Mouse (Mus musculus) E14TG2a.4 (cell line): ENCODE measurements around the gene Cdh15.

ENCODE experiments used
- H3K27me3 ChIP-seq: 2 replicates; pipeline ENCODE4 v1.6.1; 2014; ENCODE audit warnings: low read length, control low read depth; ENCODE audit not compliant: insufficient read depth
- H3K36me3 ChIP-seq: 2 replicates; pipeline ENCODE4 v1.6.1; 2014; ENCODE audit warnings: low read length, control low read depth; ENCODE audit not compliant: insufficient read depth
- H3K4me1 ChIP-seq: replicated peaks from 2 replicates; pipeline ENCODE4 v1.6.1; 2014; ENCODE audit warnings: low read depth, low read length, control low read depth
- H3K4me3 ChIP-seq: replicated peaks from 2 replicates; pipeline ENCODE4 v1.5.1; 2014; ENCODE audit warnings: mild to moderate bottlenecking, low read length
- H3K9me3 ChIP-seq: 2 replicates; pipeline ENCODE4 v1.6.1; 2014; ENCODE audit warnings: low read length, control low read depth
- CTCF ChIP-seq: conservative IDR thresholded peaks from 2 replicates; pipeline ENCODE4 v1.5.1; 2014; ENCODE audit warnings: low read length
- NANOG ChIP-seq: IDR thresholded peaks from 2 replicates; pipeline ENCODE4 v1.6.1; 2014; ENCODE audit warnings: borderline replicate concordance, low read length, mixed read lengths
- POU5F1 ChIP-seq: IDR thresholded peaks from 2 replicates; pipeline ENCODE4 v1.6.1; 2014; ENCODE audit warnings: low read length, borderline replicate concordance

The Cdh15 gene

GRCm38 (mm10) chr8:122864719-122865129 lies 17.0 kb downstream of the Cdh15 start:
- Histone ChIP-seq H3K36me3 (no peaks in the 10 kb centered on the region), H3K4me3 (no peak overlapping the region), H3K4me1 (peaks cover 8% of the 10 kb centered on the region), H3K27me3 (no peaks in the 10 kb centered on the region), H3K9me3 (peaks cover 43% of the 10 kb centered on the region)
- TF ChIP-seq POU5F1 (no peak), NANOG (no peak), CTCF (no peak)

GRCm38 (mm10) chr8:122865441-122865840 lies 17.7 kb downstream of the Cdh15 start:
- peaks cover 43% of the 10 kb centered on the region for H3K9me3 ChIP-seq
- no peak overlapping the region for H3K4me3 ChIP-seq
- no peaks in the 10 kb centered on the region for H3K36me3 ChIP-seq
- peaks cover 9% of the 10 kb centered on the region for H3K4me1 ChIP-seq
- TF ChIP-seq CTCF, result no peak
- TF ChIP-seq NANOG, result no peak
- no peak for TF ChIP-seq POU5F1
- H3K27me3 ChIP-seq, result no peaks in the 10 kb centered on the region

GRCm38 (mm10) chr8:122866231-122866630 lies 18.5 kb downstream of the Cdh15 start:
- no peaks in the 10 kb centered on the region for H3K27me3 ChIP-seq
- H3K4me1 ChIP-seq, result peaks cover 16% of the 10 kb centered on the region
- TF ChIP-seq CTCF, result no peak

GRCm38 (mm10) chr8:122867982-122868381 lies 20.2 kb downstream of the Cdh15 start:
- peaks cover 43% of the 10 kb centered on the region for H3K9me3 ChIP-seq
- H3K4me1 ChIP-seq, result peaks cover 30% of the 10 kb centered on the region
- H3K36me3 ChIP-seq, result no peaks in the 10 kb centered on the region
- TF ChIP-seq CTCF (no peak), POU5F1 (no peak), NANOG (no peak)
- H3K4me3 ChIP-seq, result no peak overlapping the region
- no peaks in the 10 kb centered on the region for H3K27me3 ChIP-seq

More at GRCm38 (mm10) chr8:122866231-122866630, 18.5 kb downstream of the Cdh15 start:
- H3K9me3 ChIP-seq, result peaks cover 43% of the 10 kb centered on the region
- H3K36me3 ChIP-seq, result no peaks in the 10 kb centered on the region
- H3K4me3 ChIP-seq, result no peak overlapping the region

GRCm38 (mm10) chr8:122870377-122870863 lies 22.7 kb downstream of the Cdh15 start:
- H3K4me3 ChIP-seq, result peak overlapping the region; percentile 77
- no peaks in the 10 kb centered on the region for H3K27me3 ChIP-seq
- no peak for TF ChIP-seq NANOG
- no peak for TF ChIP-seq POU5F1
- TF ChIP-seq CTCF, result no peak
- no peaks in the 10 kb centered on the region for H3K36me3 ChIP-seq
- H3K4me1 ChIP-seq, result peaks cover 30% of the 10 kb centered on the region
- peaks cover 19% of the 10 kb centered on the region for H3K9me3 ChIP-seq

GRCm38 (mm10) chr8:122871663-122872062 lies 23.9 kb downstream of the Cdh15 start:
- Histone ChIP-seq H3K36me3 (no peaks in the 10 kb centered on the region), H3K27me3 (no peaks in the 10 kb centered on the region), H3K4me1 (peaks cover 31% of the 10 kb centered on the region), H3K4me3 (no peak overlapping the region), H3K9me3 (peaks cover 7% of the 10 kb centered on the region)
- 0 out of 2 replicates have a peak, but pooled peaks have one; percentile 30 for TF ChIP-seq POU5F1
- TF ChIP-seq CTCF, result no peak
- TF ChIP-seq NANOG, result no peak

GRCm38 (mm10) chr8:122873171-122873570 lies 25.4 kb downstream of the Cdh15 start:
- Histone ChIP-seq H3K9me3 (no peaks in the 10 kb centered on the region), H3K4me3 (no peak overlapping the region), H3K27me3 (no peaks in the 10 kb centered on the region), H3K36me3 (no peaks in the 10 kb centered on the region), H3K4me1 (peaks cover 34% of the 10 kb centered on the region)
- TF ChIP-seq NANOG, result no peak
- TF ChIP-seq CTCF, result no peak
- no peak for TF ChIP-seq POU5F1

- Histone ChIP-seq H3K27me3 (no peaks in the 10 kb centered on the region), H3K4me1 (peaks cover 25% of the 10 kb centered on the region), H3K36me3 (no peaks in the 10 kb centered on the region), H3K9me3 (no peaks in the 10 kb centered on the region), H3K4me3 (no peak overlapping the region)
- no peak for TF ChIP-seq POU5F1
- no peak for TF ChIP-seq CTCF
- TF ChIP-seq NANOG, result no peak
These were observed 27.4 kb downstream of the Cdh15 start for GRCm38 (mm10) chr8:122875186-122875585.

- Histone ChIP-seq H3K4me3 (no peak overlapping the region), H3K36me3 (peaks cover 23% of the 10 kb centered on the region), H3K4me1 (peaks cover 4% of the 10 kb centered on the region; the same call in 1 of the 2 replicates), H3K9me3 (no peaks in the 10 kb centered on the region), H3K27me3 (no peaks in the 10 kb centered on the region)
- TF ChIP-seq CTCF (no peak), NANOG (no peak), POU5F1 (no peak)
These were observed 30.5 kb downstream of the Cdh15 start for GRCm38 (mm10) chr8:122878231-122878630.

- no peaks in the 10 kb centered on the region for H3K27me3 ChIP-seq
- peaks cover 44% of the 10 kb centered on the region for H3K36me3 ChIP-seq
- TF ChIP-seq POU5F1 (no peak), NANOG (no peak), CTCF (no peak)
- H3K4me1 ChIP-seq, result peaks cover 4% of the 10 kb centered on the region; the same call in 1 of the 2 replicates
- H3K9me3 ChIP-seq, result no peaks in the 10 kb centered on the region
- no peak overlapping the region for H3K4me3 ChIP-seq
These were observed 32.5 kb downstream of the Cdh15 start for GRCm38 (mm10) chr8:122880302-122880701.
